Mouse (Mus musculus) neural tube, embryonic 11.5 days (tissue): ENCODE measurements around the gene Fam107a. TPM values are rescaled to one million over a fixed set of nuclear protein-coding genes. Genes with fewer than 3 reads are reported as not detected.
"Not testable (repeated sequence)": the region's sequence is repeated elsewhere in the genome, so short reads cannot be mapped to it uniquely, and the experiment has no call there.

Source experiments
- ATAC-seq: fragments of 200-750 bp; cut with Nextera tagmentation; 2 replicates; pipeline ENCODE4 v1.8.0; 2017; ENCODE audit warnings: moderate number of reproducible peaks, mild to moderate bottlenecking, moderate TSS enrichment, moderate library complexity; ENCODE audit not compliant: insufficient read depth, low FRiP score, low TSS enrichment
- DNase-seq: peaks from one replicate; pipeline ENCODE4 v3.0.0-alpha.2; 2015; ENCODE audit warnings: low spot score
- H3K27ac ChIP-seq: fragments of 300-500 bp; sonication (generic); 2 replicates; pipeline ENCODE4 v1.5.1; 2014; ENCODE audit warnings: low read depth, mild to moderate bottlenecking, low read length
- H3K27me3 ChIP-seq: fragments of 300-500 bp; sonication (generic); 2 replicates; pipeline ENCODE4 v1.6.1; 2014; ENCODE audit warnings: mild to moderate bottlenecking, low read length, mixed read lengths; ENCODE audit not compliant: control insufficient read depth, insufficient read depth
- H3K36me3 ChIP-seq: fragments of 300-500 bp; sonication (generic); 2 replicates; pipeline ENCODE4 v1.6.1; 2014; ENCODE audit warnings: mild to moderate bottlenecking, low read length, moderate library complexity, mixed read lengths; ENCODE audit not compliant: control insufficient read depth, insufficient read depth
- H3K4me1 ChIP-seq: fragments of 300-500 bp; sonication (generic); 2 replicates; pipeline ENCODE4 v1.6.1; 2014; ENCODE audit warnings: low read length, mixed read lengths; ENCODE audit not compliant: control insufficient read depth, insufficient read depth
- H3K4me2 ChIP-seq: fragments of 300-500 bp; sonication (generic); 2 replicates; pipeline ENCODE4 v1.6.1; 2014; ENCODE audit warnings: low read depth, mild to moderate bottlenecking, moderate library complexity
- H3K4me3 ChIP-seq: fragments of 300-500 bp; sonication (generic); 2 replicates; pipeline ENCODE4 v1.5.1; 2014; ENCODE audit warnings: low read depth, low read length
- H3K9ac ChIP-seq: fragments of 300-500 bp; sonication (generic); 2 replicates; pipeline ENCODE4 v1.6.1; 2014; ENCODE audit warnings: mild to moderate bottlenecking, low read length
- H3K9me3 ChIP-seq: fragments of 300-500 bp; sonication (generic); 2 replicates; pipeline ENCODE4 v1.6.1; 2016; ENCODE audit warnings: low read length; ENCODE audit not compliant: control insufficient read depth
- WGBS: fragments of 180-500 bp; shearing (Covaris S2); extraction: QIAGEN DNeasy Blood & Tissue Kit; methylation state at CpG from one replicate; pipeline ENCODE4 v1.1.7; 2014; 5-methylcytosine and 5-hydroxymethylcytosine counted together
- polyA plus RNA-seq: library from polyadenylated mRNA; unstranded; fragments of >200 nt; fragmentation: Nextera tagmentation; extraction: Ambion mirVana; gene quantifications from 2 replicates; pipeline ENCODE4 v1.2.1, GENCODE M21; 2014

Gene Fam107a
- polyA plus RNA-seq, 1 experiment from 2014 or later = 0.94 TPM

DNA sequence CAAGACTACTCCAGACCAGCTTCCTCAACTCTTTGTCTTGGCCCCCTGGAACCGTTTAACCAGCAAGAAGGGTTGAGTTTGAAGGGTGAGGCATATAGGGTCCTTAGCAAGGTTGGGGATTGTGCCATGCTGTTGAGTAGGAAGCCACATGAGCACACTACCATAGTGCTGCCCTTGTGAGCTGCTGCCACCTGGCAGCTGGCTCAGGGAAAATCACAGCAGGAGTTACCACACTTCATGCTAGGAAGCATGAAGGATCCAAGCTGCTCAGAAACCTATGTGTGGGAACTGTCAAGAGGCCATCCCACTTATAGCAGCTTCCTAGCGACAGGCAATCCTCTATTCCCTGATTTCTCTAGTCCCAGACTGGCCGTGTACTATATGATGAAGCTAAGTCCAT is 9.2 kb downstream of the Fam107a start:
- 53% methylated on average over 3 of the region's 3 CpGs for WGBS
- DNase-seq = no peak
- Histone ChIP-seq H3K27me3 (0 out of 2 replicates have a peak, but pooled peaks cover 2% of the 10 kb centered on the region), H3K4me3 (no peak overlapping the region), H3K36me3 (no peaks in the 10 kb centered on the region), H3K27ac (no peak overlapping the region), H3K4me2 (no peak overlapping the region), H3K9me3 (no peaks in the 10 kb centered on the region), H3K9ac (no peak overlapping the region), H3K4me1 (no peaks in the 10 kb centered on the region)
- ATAC-seq = no peak

- DNase-seq = no peak
- no peak for ATAC-seq
- H3K27me3 ChIP-seq = 0 out of 2 replicates have a peak, but pooled peaks cover 2% of the 10 kb centered on the region
- WGBS = 79% methylated on average over 6 of the region's 6 CpGs
- H3K36me3 ChIP-seq = no peaks in the 10 kb centered on the region
- no peak overlapping the region for H3K4me3 ChIP-seq
- no peak overlapping the region for H3K27ac ChIP-seq
- no peak overlapping the region for H3K4me2 ChIP-seq
- H3K9me3 ChIP-seq = no peaks in the 10 kb centered on the region
- no peaks in the 10 kb centered on the region for H3K4me1 ChIP-seq
- no peak overlapping the region for H3K9ac ChIP-seq
Observed at GRCm38 (mm10) chr14:8306884-8307283, 10.9 kb downstream of the Fam107a start.

- Histone ChIP-seq H3K27ac (no peak overlapping the region), H3K4me2 (no peak overlapping the region), H3K27me3 (0 out of 2 replicates have a peak, but pooled peaks cover 2% of the 10 kb centered on the region), H3K4me3 (no peak overlapping the region), H3K4me1 (no peaks in the 10 kb centered on the region), H3K36me3 (no peaks in the 10 kb centered on the region), H3K9me3 (no peaks in the 10 kb centered on the region), H3K9ac (no peak overlapping the region)
- 62% methylated on average over 3 of the region's 3 CpGs for WGBS
- DNase-seq (no peak), ATAC-seq (no peak)
Observed at GRCm38 (mm10) chr14:8305014-8305413, 12.8 kb downstream of the Fam107a start.

GRCm38 (mm10) chr14:8304082-8304481 is 13.7 kb downstream of the Fam107a start:
- ATAC-seq (no peak), DNase-seq (no peak)
- no peak overlapping the region for H3K27ac ChIP-seq
- no peak overlapping the region for H3K4me3 ChIP-seq
- no peaks in the 10 kb centered on the region for H3K27me3 ChIP-seq
- no peak overlapping the region for H3K9ac ChIP-seq
- H3K9me3 ChIP-seq = no peaks in the 10 kb centered on the region
- H3K4me1 ChIP-seq = no peaks in the 10 kb centered on the region
- H3K4me2 ChIP-seq = no peak overlapping the region
- H3K36me3 ChIP-seq = no peaks in the 10 kb centered on the region

GRCm38 (mm10) chr14:8302687-8303086 is 15.1 kb downstream of the Fam107a start:
- no peaks in the 10 kb centered on the region for H3K4me1 ChIP-seq
- H3K27ac ChIP-seq = no peak overlapping the region
- H3K4me2 ChIP-seq = no peak overlapping the region
- H3K4me3 ChIP-seq = no peak overlapping the region
- H3K9ac ChIP-seq = no peak overlapping the region
- ATAC-seq (no peak), DNase-seq (no peak)
- H3K9me3 ChIP-seq = no peaks in the 10 kb centered on the region
- WGBS = 12% methylated on average over 10 of the region's 10 CpGs
- no peaks in the 10 kb centered on the region for H3K36me3 ChIP-seq
- H3K27me3 ChIP-seq = no peaks in the 10 kb centered on the region

DNA sequence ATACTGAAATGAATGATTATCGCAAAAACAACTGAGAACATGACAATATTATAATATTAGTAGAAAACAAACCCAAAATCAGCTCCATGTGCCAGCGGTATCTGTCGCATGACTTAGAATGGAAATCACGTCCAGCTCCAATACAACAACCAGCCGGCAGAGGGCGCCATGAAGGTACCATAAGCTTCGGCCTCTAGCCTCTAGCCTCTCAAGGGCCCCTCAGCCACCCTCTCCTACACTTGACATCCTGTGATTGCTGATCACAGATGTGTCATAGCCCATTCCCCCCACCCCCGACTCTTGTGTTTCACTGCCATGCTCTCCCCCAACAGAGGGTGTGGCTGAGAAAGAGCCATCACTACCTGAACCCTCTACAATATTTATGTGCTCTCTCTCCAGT is 17.5 kb downstream of the Fam107a start:
- Histone ChIP-seq H3K36me3 (no peaks in the 10 kb centered on the region), H3K27ac (no peak overlapping the region), H3K27me3 (no peaks in the 10 kb centered on the region), H3K4me2 (no peak overlapping the region), H3K4me1 (no peaks in the 10 kb centered on the region), H3K4me3 (no peak overlapping the region), H3K9ac (no peak overlapping the region), H3K9me3 (no peaks in the 10 kb centered on the region)
- ATAC-seq = no peak
- 30% methylated on average over 8 of the region's 8 CpGs for WGBS
- peak; percentile 73 for DNase-seq

DNA sequence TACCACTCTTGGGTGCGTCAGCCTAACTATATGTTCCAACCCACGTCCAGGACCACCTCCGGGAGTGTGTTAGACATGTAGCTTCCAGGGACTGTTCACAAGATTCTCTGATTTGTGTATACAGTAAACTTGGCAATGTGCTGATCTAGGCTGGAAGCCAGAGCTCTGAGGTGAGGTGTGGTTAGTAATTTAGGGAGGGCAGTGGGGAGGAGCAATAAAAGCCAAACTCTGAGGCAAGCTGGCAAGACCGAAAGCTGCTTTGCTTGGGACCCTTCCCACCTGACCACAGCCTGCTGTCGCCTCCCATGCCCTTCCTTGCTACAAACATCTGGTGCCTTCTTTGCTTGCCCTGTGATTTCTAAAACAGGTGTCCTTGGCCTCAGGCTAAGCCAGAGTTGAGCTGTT is 19.9 kb downstream of the Fam107a start:
- Histone ChIP-seq H3K4me2 (no peak overlapping the region), H3K9ac (no peak overlapping the region), H3K4me3 (no peak overlapping the region), H3K36me3 (no peaks in the 10 kb centered on the region), H3K27ac (no peak overlapping the region), H3K27me3 (no peaks in the 10 kb centered on the region), H3K9me3 (no peaks in the 10 kb centered on the region), H3K4me1 (no peaks in the 10 kb centered on the region)
- ATAC-seq = no peak
- no peak for DNase-seq
- WGBS = 81% methylated on average over 5 of the region's 5 CpGs

DNA sequence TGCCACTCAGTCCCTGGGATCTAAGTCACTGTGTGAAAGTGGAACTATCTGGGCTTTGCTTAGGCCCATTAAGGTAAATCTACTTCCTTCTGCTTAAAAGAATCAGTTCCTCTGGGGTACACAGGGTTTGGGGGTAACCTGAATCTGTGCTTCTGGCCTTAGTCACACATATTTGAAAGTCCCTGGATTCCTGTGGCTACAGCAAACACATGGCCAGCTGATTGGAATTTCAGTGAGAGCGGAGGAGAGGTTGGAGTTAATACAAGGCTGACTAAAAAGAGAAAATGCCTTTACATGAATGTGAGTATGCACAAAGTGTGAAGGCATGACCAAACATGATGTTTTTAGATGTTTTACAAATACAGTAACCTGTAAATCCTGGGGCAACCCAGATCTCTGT is 23.6 kb downstream of the Fam107a start:
- Histone ChIP-seq H3K36me3 (no peaks in the 10 kb centered on the region), H3K4me2 (no peak overlapping the region), H3K4me3 (no peak overlapping the region), H3K9me3 (no peaks in the 10 kb centered on the region), H3K27ac (no peak overlapping the region), H3K27me3 (no peaks in the 10 kb centered on the region), H3K4me1 (no peaks in the 10 kb centered on the region), H3K9ac (no peak overlapping the region)
- DNase-seq (no peak), ATAC-seq (no peak)
- 98% methylated on average over 1 of the region's 1 CpGs for WGBS

DNA sequence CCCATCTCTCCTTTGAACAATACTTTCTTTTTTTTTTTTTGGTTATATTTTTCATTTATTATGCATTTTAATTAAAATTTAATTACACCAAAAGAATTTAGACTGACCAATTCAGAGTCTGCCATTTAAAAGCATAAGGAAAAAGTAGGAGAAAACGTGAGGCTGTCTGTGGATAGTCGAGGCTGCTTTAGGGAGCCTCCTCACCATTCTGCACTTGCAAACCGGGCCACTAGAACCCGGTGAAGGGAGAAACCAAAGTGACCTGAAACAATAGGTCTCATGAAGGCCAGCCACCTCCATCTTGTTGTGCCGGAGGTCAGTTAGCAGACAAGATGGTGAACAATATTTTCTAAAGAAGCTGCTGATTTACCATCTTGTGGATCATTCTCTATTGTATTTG is 31.2 kb downstream of the Fam107a start:
- not testable (repeated sequence) for DNase-seq, H3K27ac ChIP-seq, H3K27me3 ChIP-seq, H3K4me1 ChIP-seq, H3K4me3 ChIP-seq, H3K36me3 ChIP-seq, H3K9ac ChIP-seq, H3K9me3 ChIP-seq, ATAC-seq, H3K4me2 ChIP-seq
- WGBS = 87% methylated on average over 5 of the region's 5 CpGs
